Mouse (Mus musculus) heart, postnatal 36 days (tissue): ENCODE measurements around the gene Tcf25. TPM values are rescaled to one million over a fixed set of nuclear protein-coding genes. Genes with fewer than 3 reads are reported as not detected.

Experiments
- DNase-seq, 2 experiments: peaks; one replicate each; pipeline ENCODE4 v3.0.0; 2021 to 2022
- intact Hi-C: fragments of 180-260 bp; cut with DNase I; formaldehyde crosslinking; loops from one replicate; pipeline ENCODE4 v1.15.1; 2025
- total RNA-seq, 2 experiments: library from RNA; stranded (reverse); gene quantifications; 2 replicates each; pipeline ENCODE4 v1.2.3; 2021

The Tcf25 gene
- total RNA-seq, 2 experiments from 2014 or later, result 121 to 130 TPM

GRCm38 (mm10) chr8:123348237-123348843 is 25.2 kb upstream of the Tcf25 start:
- intact Hi-C loops, result no loop called here
- DNase-seq, result peak in 1 of 2 experiments; percentile 59

GRCm38 (mm10) chr8:123349073-123349472 is 24.5 kb upstream of the Tcf25 start:
- DNase-seq, result no peak
- intact Hi-C loops, result no loop called here

- no peak for DNase-seq
- intact Hi-C loops, result no loop called here
These were observed 21.4 kb upstream of the Tcf25 start for GRCm38 (mm10) chr8:123352118-123352517.

- intact Hi-C loops, result no loop called here
- no peak for DNase-seq
These were observed 20.8 kb upstream of the Tcf25 start for GRCm38 (mm10) chr8:123352786-123353185.

GRCm38 (mm10) chr8:123353216-123353615 is 20.3 kb upstream of the Tcf25 start:
- no peak for DNase-seq
- intact Hi-C loops, result no loop called here

- peak; percentile 79 to 88 for DNase-seq
- intact Hi-C loops, result loop anchor here (1.0 kb wide), 1 partner anchor 42 kb away; no protein-coding TSS in a partner anchor
These were observed 12.3 kb upstream of the Tcf25 start for GRCm38 (mm10) chr8:123361082-123361739.

GRCm38 (mm10) chr8:123374239-123374578 is 656 bp downstream of the Tcf25 start:
- intact Hi-C loops, result no loop called here
- DNase-seq, result peak; percentile 95 to 97

GRCm38 (mm10) chr8:123375701-123376100 is 2.1 kb downstream of the Tcf25 start:
- intact Hi-C loops, result no loop called here
- DNase-seq, result no peak

GRCm38 (mm10) chr8:123376106-123376505 is 2.6 kb downstream of the Tcf25 start:
- no peak for DNase-seq
- intact Hi-C loops, result no loop called here

- intact Hi-C loops, result no loop called here
- DNase-seq, result no peak
These were observed 8.2 kb downstream of the Tcf25 start for GRCm38 (mm10) chr8:123381711-123382110.

GRCm38 (mm10) chr8:123382516-123382915 is 9.0 kb downstream of the Tcf25 start:
- intact Hi-C loops, result no loop called here
- no peak for DNase-seq

GRCm38 (mm10) chr8:123384883-123385540 is 11.5 kb downstream of the Tcf25 start:
- intact Hi-C loops, result no loop called here
- no peak for DNase-seq

- no peak for DNase-seq
- intact Hi-C loops, result no loop called here
These were observed 13.5 kb downstream of the Tcf25 start for GRCm38 (mm10) chr8:123387041-123387440.

GRCm38 (mm10) chr8:123387801-123388200 is 14.2 kb downstream of the Tcf25 start:
- intact Hi-C loops, result no loop called here
- DNase-seq, result no peak

- intact Hi-C loops, result no loop called here
- no peak for DNase-seq
These were observed 15.5 kb downstream of the Tcf25 start for GRCm38 (mm10) chr8:123389026-123389425.

GRCm38 (mm10) chr8:123398308-123398707 is 24.8 kb downstream of the Tcf25 start:
- no peak for DNase-seq
- intact Hi-C loops, result no loop called here

- DNase-seq, result no peak
- intact Hi-C loops, result no loop called here
These were observed 28.4 kb downstream of the Tcf25 start for GRCm38 (mm10) chr8:123401936-123402335.

GRCm38 (mm10) chr8:123402730-123403326 is 29.3 kb downstream of the Tcf25 start:
- intact Hi-C loops, result no loop called here
- no peak for DNase-seq

GRCm38 (mm10) chr8:123404521-123404920 is 31.0 kb downstream of the Tcf25 start:
- DNase-seq, result no peak
- intact Hi-C loops, result no loop called here

GRCm38 (mm10) chr8:123406786-123407185 is 33.2 kb downstream of the Tcf25 start, which contains the start of gene Mc1r:
TSS of gene Mc1r (plus strand) at chr8:123407107.
- intact Hi-C loops, result no loop called here
- DNase-seq, result peak; percentile 59

- intact Hi-C loops, result no loop called here
- DNase-seq, result no peak
These were observed 34.1 kb downstream of the Tcf25 start for GRCm38 (mm10) chr8:123407612-123408011.
